ENCODE assay signal across 34 mouse cellular contexts in the genomic region with DNA sequence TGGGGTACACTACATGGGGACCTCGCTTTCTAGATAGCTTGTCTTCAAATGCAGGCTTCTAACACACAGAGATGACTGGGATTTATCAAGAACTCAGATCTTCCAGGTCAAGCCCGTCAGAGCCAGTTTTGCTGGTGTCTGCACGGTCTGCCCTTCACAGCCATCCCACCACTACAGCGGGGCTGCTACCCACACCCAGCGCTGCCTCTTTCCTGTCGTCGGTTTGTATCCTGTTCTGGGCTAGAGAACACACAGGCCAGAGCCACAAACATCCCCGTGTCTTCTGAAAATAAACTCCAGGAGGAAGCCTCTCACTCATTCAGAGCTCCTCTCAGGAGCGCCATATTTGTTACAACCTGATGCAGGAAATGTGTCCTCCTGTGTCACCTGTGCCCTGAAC. TPM values are rescaled to one million over a fixed set of nuclear protein-coding genes. Genes with fewer than 3 reads are reported as not detected.
A peak's percentile ranks its signal among the peaks of the same experiment; 100 is the strongest.
DNase-seq lines count a peak whose midpoint lies in the region; ATAC-seq lines count a peak whose summit lies in the region.
"Had no signal": no experiment of that assay in that cellular context is flagged by ENCODE, and none has a peak within 500 bp of the region (broad histone marks: within the 10 kb centered on the region; RNA-seq: fewer than 3 reads in every experiment).

No protein-coding gene starts in this region.

- DNase-seq in thymus, postnatal 0 days (ENCODE audit: low spot score) = peak; percentile 38
- no peak for DNase-seq in thymus, postnatal 36 days
- DNase-seq in CD4-positive helper T cell, adult 2 months (ENCODE audit: low read depth, low spot score) = peak; percentile 9
- no peak for DNase-seq in c-Kit-positive CD71-positive TER-119-positive erythroid progenitor cells, embryonic 14.5 days (ENCODE audit: low spot score)
- DNase-seq in urinary bladder, postnatal 10 days (ENCODE audit: low spot score) = no peak
- DNase-seq: adrenal gland, postnatal 10 days; adrenal gland, postnatal 36 days; cerebellum, adult 11 months; cerebellum, adult 2 months; cerebellum, adult 9-11 months; cerebellum, postnatal 36 days; gastrocnemius, postnatal 10 days; gastrocnemius, postnatal 36 days; heart, adult 2 months; heart, postnatal 10 days; heart, postnatal 36 days had no signal

- ATAC-seq in hematopoietic stem cell, adult 5-6 weeks (replicated peaks in 1 of 2; ENCODE audit: insufficient read depth in 1 of 2, low FRiP score in 2 of 2, low TSS enrichment in 1 of 2, low read depth in 1 of 2, poor library complexity in 2 of 2, severe bottlenecking in 2 of 2) = peak; percentile 19 to 57; a peak in 3 of 4 replicates
- ATAC-seq: forebrain, embryonic 13.5 days; forebrain, embryonic 16.5 days; hindbrain, postnatal 0 days; Patski had no signal

RNA-seq across cellular contexts. Expression of gene Prlh, which starts 3.6 kb away (rescaled TPM):
- not detected in 2 replicates for polyA plus RNA-seq in thymus, postnatal 0 days (2015; fragmentation: Nextera tagmentation; extraction: Ambion mirVana)
- not detected in 2 replicates for total RNA-seq in hematopoietic stem cell, adult 5-6 weeks (2017)
- total RNA-seq: adrenal gland, adult 18-20 months; adrenal gland, postnatal 10 days; adrenal gland, postnatal 36 days; CH12.LX; G1E; gastrocnemius, adult 18-20 months; gastrocnemius, postnatal 10 days; gastrocnemius, postnatal 36 days; granulocyte monocyte progenitor cell, adult 5-6 weeks; heart, adult 2 months; heart, postnatal 10 days; heart, postnatal 36 days; hindbrain, postnatal 0 days had no signal
- polyA plus RNA-seq: embryonic facial prominence, embryonic 11.5 days; embryonic facial prominence, embryonic 14.5 days; forebrain, embryonic 10.5 days; forebrain, embryonic 13.5 days; forebrain, embryonic 16.5 days; G1E; heart, adult 2 months; heart, embryonic 11.5 days; heart, embryonic 15.5 days; hindbrain, embryonic 11.5 days; hindbrain, embryonic 14.5 days; intestine, embryonic 14.5 days; Patski had no signal

RNA-seq across cellular contexts. Expression of gene Rab17, which starts 20.2 kb away (rescaled TPM):
- 0.94 and 1.1 TPM in 2 replicates for polyA plus RNA-seq in thymus, postnatal 0 days (2015; fragmentation: Nextera tagmentation; extraction: Ambion mirVana)
- total RNA-seq in hematopoietic stem cell, adult 5-6 weeks (2017) = 3.4 and 5.7 TPM in 2 replicates
- total RNA-seq: adrenal gland, adult 18-20 months; adrenal gland, postnatal 36 days; gastrocnemius, adult 18-20 months; gastrocnemius, postnatal 10 days; gastrocnemius, postnatal 36 days; hindbrain, postnatal 0 days had no signal
- polyA plus RNA-seq: cerebellum, adult 2 months; forebrain, embryonic 13.5 days; G1E; hindbrain, embryonic 11.5 days; hindbrain, embryonic 14.5 days; hindbrain, postnatal 0 days had no signal

RNA-seq across cellular contexts. Expression of gene Mlph, which starts 34.4 kb away (rescaled TPM):
- 0.45 and 0.55 TPM in 2 replicates for polyA plus RNA-seq in thymus, postnatal 0 days (2015; fragmentation: Nextera tagmentation; extraction: Ambion mirVana)
- 0.45 and 0.81 TPM in 2 replicates for total RNA-seq in hematopoietic stem cell, adult 5-6 weeks (2017)
- total RNA-seq: CH12.LX; G1E; granulocyte monocyte progenitor cell, adult 5-6 weeks had no signal
- polyA plus RNA-seq: G1E; hindbrain, embryonic 11.5 days had no signal

RNA-seq across cellular contexts. Expression of gene Lrrfip1, which starts 49.2 kb away (rescaled TPM):
- 59.8 and 61.1 TPM in 2 replicates for polyA plus RNA-seq in thymus, postnatal 0 days (2015; fragmentation: Nextera tagmentation; extraction: Ambion mirVana)
- total RNA-seq in hematopoietic stem cell, adult 5-6 weeks (2017) = 177 and 190 TPM in 2 replicates
- polyA plus RNA-seq: G1E had no signal

Comparison
In these comparisons a context has a peak if more than half of its experiments do, and no peak if none do; other contexts are left out.
1. DNase-seq: peak in thymus, postnatal 0 days (single experiment) and CD4-positive helper T cell, adult 2 months (single experiment); none in thymus, postnatal 36 days (0 of 2), c-Kit-positive CD71-positive TER-119-positive erythroid progenitor cells, embryonic 14.5 days (single experiment) and urinary bladder, postnatal 10 days (single experiment).